Mouse (Mus musculus) MEL (cell line): ENCODE data around the gene Trmt112. TPM values are rescaled to one million over a fixed set of nuclear protein-coding genes. Genes with fewer than 3 reads are reported as not detected.

Source experiments
- DNase-seq: peaks from one replicate; pipeline ENCODE4 v3.0.0; 2011; ENCODE audit warnings: low read depth, low spot score
- H3K27ac ChIP-seq: 2 replicates; pipeline ENCODE4 v1.5.1; 2012; ENCODE audit warnings: low read depth, mild to moderate bottlenecking, control low read depth, low read length, moderate library complexity; ENCODE audit not compliant: control insufficient read depth
- H3K27me3 ChIP-seq, 2 experiments: fragments of 150-350 bp in 1 of 2; sonication (generic) in 1 of 2; 2 replicates each; pipeline ENCODE4 v1.6.1; 2012; ENCODE audit warnings: low read length in 2 of 2, mild to moderate bottlenecking in 2 of 2, improper control_type of control experiment in 1 of 2, moderate library complexity in 1 of 2; ENCODE audit not compliant: insufficient read depth in 2 of 2, control insufficient read depth in 1 of 2
- H3K36me3 ChIP-seq, 2 experiments: 2 replicates each; pipeline ENCODE4 v1.6.1; 2012 to 2014; ENCODE audit warnings: low read length in 2 of 2, improper control_type of control experiment in 1 of 2, inconsistent platforms in 1 of 2, mild to moderate bottlenecking in 1 of 2; ENCODE audit not compliant: insufficient read depth in 2 of 2, control insufficient read depth in 1 of 2
- H3K4me1 ChIP-seq, 2 experiments: fragments of 150-350 bp in 1 of 2; sonication (generic) in 1 of 2; 2 replicates each; pipeline ENCODE4 v1.6.1; 2012; ENCODE audit warnings: low read length in 2 of 2, improper control_type of control experiment in 1 of 2, mild to moderate bottlenecking in 1 of 2; ENCODE audit not compliant: insufficient read depth in 2 of 2, control insufficient read depth in 1 of 2
- H3K4me3 ChIP-seq, 2 experiments: fragments of 150-350 bp in 1 of 2; sonication (generic) in 1 of 2; 2 replicates each; pipeline ENCODE4 v1.5.1; 2012; ENCODE audit warnings: low read depth in 2 of 2, low read length in 2 of 2, mild to moderate bottlenecking in 2 of 2, moderate library complexity in 2 of 2, control low read depth in 1 of 2, improper control_type of control experiment in 1 of 2; ENCODE audit not compliant: control insufficient read depth in 1 of 2, insufficient read depth in 1 of 2
- H3K79me2 ChIP-seq: 2 replicates; pipeline ENCODE4 v1.6.1; 2012; ENCODE audit warnings: mild to moderate bottlenecking, low read length, moderate library complexity; ENCODE audit not compliant: control insufficient read depth, poor library complexity, insufficient read depth
- H3K9ac ChIP-seq: 2 replicates; pipeline ENCODE4 v1.6.1; 2012; ENCODE audit warnings: low read depth, mild to moderate bottlenecking, control low read depth, low read length, moderate library complexity; ENCODE audit not compliant: control insufficient read depth, poor library complexity, severe bottlenecking
- H3K9me3 ChIP-seq: fragments of 150-350 bp; sonication (generic); replicated peaks from 2 replicates; pipeline ENCODE4 v1.6.1; 2012; ENCODE audit warnings: mild to moderate bottlenecking, low read length, improper control_type of control experiment, moderate library complexity; ENCODE audit not compliant: insufficient read depth
- BHLHE40 ChIP-seq: IDR thresholded peaks from 2 replicates; pipeline ENCODE4 v1.6.1; 2012; ENCODE audit warnings: low read depth, mild to moderate bottlenecking, inconsistent platforms, low read length, improper control_type of control experiment, borderline replicate concordance
- CHD2 ChIP-seq: IDR thresholded peaks from 2 replicates; pipeline ENCODE4 v1.6.1; 2011; ENCODE audit warnings: low read length, improper control_type of control experiment
- ELF1 ChIP-seq: IDR thresholded peaks from 2 replicates; pipeline ENCODE4 v1.6.1; 2014; ENCODE audit warnings: low read depth, mild to moderate bottlenecking, inconsistent platforms, low read length, improper control_type of control experiment, moderate library complexity
- EP300 ChIP-seq, 2 experiments: IDR thresholded peaks; 2 replicates each; pipeline ENCODE4 v1.6.1; 2011; ENCODE audit warnings: improper control_type of control experiment in 2 of 2, low read length in 2 of 2, low read depth in 1 of 2, mild to moderate bottlenecking in 1 of 2
- ETS1 ChIP-seq: IDR thresholded peaks from 2 replicates; pipeline ENCODE4 v1.6.1; 2012; ENCODE audit warnings: low read depth, mild to moderate bottlenecking, inconsistent platforms, low read length, improper control_type of control experiment, moderate library complexity
- GABPA ChIP-seq: IDR thresholded peaks from 2 replicates; pipeline ENCODE4 v1.6.1; 2012; ENCODE audit warnings: low read depth, mild to moderate bottlenecking, inconsistent platforms, low read length, improper control_type of control experiment, moderate library complexity
- HCFC1 ChIP-seq: IDR thresholded peaks from 2 replicates; pipeline ENCODE4 v1.6.1; 2012; ENCODE audit warnings: low read depth, mild to moderate bottlenecking, inconsistent platforms, low read length, improper control_type of control experiment, moderate library complexity
- MAFK ChIP-seq: IDR thresholded peaks from 2 replicates; pipeline ENCODE4 v1.6.1; 2011; ENCODE audit warnings: low read depth, mild to moderate bottlenecking, low read length, improper control_type of control experiment, borderline replicate concordance
- MAX ChIP-seq: IDR thresholded peaks from 2 replicates; pipeline ENCODE4 v1.6.1; 2011; ENCODE audit warnings: low read length, improper control_type of control experiment
- MAZ ChIP-seq: IDR thresholded peaks from 2 replicates; pipeline ENCODE4 v1.6.1; 2012; ENCODE audit warnings: low read depth, mild to moderate bottlenecking, inconsistent platforms, low read length, improper control_type of control experiment
- MEF2A ChIP-seq: IDR thresholded peaks from 2 replicates; pipeline ENCODE4 v1.6.1; 2014; ENCODE audit warnings: low read depth, mild to moderate bottlenecking, inconsistent platforms, low read length, improper control_type of control experiment; ENCODE audit not compliant: poor library complexity, insufficient replicate concordance, severe bottlenecking; ENCODE audit errors: extremely low read depth
- MXI1 ChIP-seq: IDR thresholded peaks from 2 replicates; pipeline ENCODE4 v1.6.1; 2011; ENCODE audit warnings: mild to moderate bottlenecking, low read depth, low read length, improper control_type of control experiment
- MYB ChIP-seq: IDR thresholded peaks from 2 replicates; pipeline ENCODE4 v1.6.1; 2011; ENCODE audit warnings: mild to moderate bottlenecking, low read depth, low read length, improper control_type of control experiment
- POLR2AphosphoS2 ChIP-seq: IDR thresholded peaks from 2 replicates; pipeline ENCODE4 v1.6.1; 2011; ENCODE audit warnings: low read length, improper control_type of control experiment
- RAD21 ChIP-seq: IDR thresholded peaks from 2 replicates; pipeline ENCODE4 v1.6.1; 2011; ENCODE audit warnings: mild to moderate bottlenecking, low read depth, low read length, improper control_type of control experiment
- RCOR1 ChIP-seq: IDR thresholded peaks from 2 replicates; pipeline ENCODE4 v1.6.1; 2012; ENCODE audit warnings: low read depth, mild to moderate bottlenecking, inconsistent platforms, low read length, improper control_type of control experiment
- SMC3 ChIP-seq: IDR thresholded peaks from 2 replicates; pipeline ENCODE4 v1.6.1; 2011; ENCODE audit warnings: low read depth, low read length, improper control_type of control experiment
- TAL1 ChIP-seq: IDR thresholded peaks from 2 replicates; pipeline ENCODE4 v1.6.1; 2012; ENCODE audit warnings: mild to moderate bottlenecking, inconsistent platforms, low read length, moderate library complexity, mixed read lengths
- TBP ChIP-seq: IDR thresholded peaks from 2 replicates; pipeline ENCODE4 v1.8.0; 2011; ENCODE audit warnings: low read depth, low read length, improper control_type of control experiment
- TCF12 ChIP-seq: IDR thresholded peaks from 2 replicates; pipeline ENCODE4 v1.6.1; 2014; ENCODE audit warnings: low read depth, mild to moderate bottlenecking, inconsistent platforms, low read length, improper control_type of control experiment, moderate library complexity
- UBTF ChIP-seq: IDR thresholded peaks from 2 replicates; pipeline ENCODE4 v1.6.1; 2012; ENCODE audit warnings: low read depth, mild to moderate bottlenecking, inconsistent platforms, low read length, improper control_type of control experiment, moderate library complexity, borderline replicate concordance; ENCODE audit not compliant: insufficient read depth
- ZC3H11A ChIP-seq: IDR thresholded peaks from 2 replicates; pipeline ENCODE4 v1.6.1; 2012; ENCODE audit warnings: low read depth, mild to moderate bottlenecking, inconsistent platforms, low read length, improper control_type of control experiment
- ZKSCAN1 ChIP-seq: IDR thresholded peaks from 2 replicates; pipeline ENCODE4 v1.6.1; 2012; ENCODE audit warnings: low read depth, mild to moderate bottlenecking, inconsistent platforms, low read length, improper control_type of control experiment, moderate library complexity
- ZMIZ1 ChIP-seq: IDR thresholded peaks from 2 replicates; pipeline ENCODE4 v1.6.1; 2012; ENCODE audit warnings: low read depth, mild to moderate bottlenecking, inconsistent platforms, low read length, improper control_type of control experiment, moderate library complexity
- polyA plus RNA-seq, 2 experiments: library from polyadenylated mRNA; stranded (reverse) in 1 of 2; unstranded in 1 of 2; fragments of >175 nt in 1 of 2; fragments of >200 nt in 1 of 2; gene quantifications; 2 replicates each; pipeline versions ENCODE4 v1.2.1 to v1.2.4; 2012; ENCODE audit warnings: low replicate concordance in 2 of 2, low read depth in 1 of 2; ENCODE audit not compliant: insufficient read length in 2 of 2, insufficient read depth in 1 of 2, missing spikeins in 1 of 2
- total RNA-seq: library from RNA; depleted of rRNA; stranded (reverse); fragments of 300-350 nt; gene quantifications from 2 replicates; pipeline ENCODE4 v1.2.3, GENCODE M21; 2012

Gene Trmt112
- total and polyA plus RNA-seq, 3 experiments: 294 to 319 TPM; not detected in 1

DNA sequence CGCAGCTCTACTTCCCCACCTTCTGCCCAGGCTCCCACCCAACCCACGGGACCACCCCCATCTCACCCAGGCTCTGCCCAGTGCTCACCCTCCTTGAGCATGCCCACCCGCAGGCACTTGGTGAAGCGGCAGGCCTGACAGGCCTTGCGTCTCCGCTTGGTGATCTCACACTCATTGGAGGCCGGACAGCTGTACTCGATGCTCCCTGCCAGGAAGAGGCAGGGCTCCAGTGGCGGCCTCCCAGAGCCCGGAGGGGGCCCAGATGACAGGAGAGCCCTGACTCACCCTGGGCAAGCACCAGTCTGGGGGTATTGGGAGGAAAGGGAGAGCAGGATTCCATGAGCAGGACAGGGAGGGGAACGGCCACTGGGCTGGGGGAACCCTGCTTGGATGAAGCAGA is 4.5 kb downstream of the Trmt112 start:
- Histone ChIP-seq H3K36me3 (peaks cover 3 to 5% of the 10 kb centered on the region in 2 experiments; a peak in 2 of 4 replicates), H3K4me3 (no peak overlapping the region), H3K4me1 (no peaks in the 10 kb centered on the region; a peak in 1 of 4 replicates), H3K9ac (no peak overlapping the region), H3K27me3 (no peaks in the 10 kb centered on the region), H3K9me3 (no peaks in the 10 kb centered on the region), H3K79me2 (peaks cover 15% of the 10 kb centered on the region), H3K27ac (no peak overlapping the region)
- DNase-seq: no peak
- no peak for TF ChIP-seq ETS1
- TF ChIP-seq GABPA: no peak
- no peak for TF ChIP-seq MYB
- TF ChIP-seq RAD21: no peak
- no peak for TF ChIP-seq MEF2A
- TF ChIP-seq HCFC1: no peak
- TF ChIP-seq ZMIZ1: no peak
- TF ChIP-seq POLR2AphosphoS2: no peak
- TF ChIP-seq MAZ: no peak
- no peak for TF ChIP-seq BHLHE40
- TF ChIP-seq ZC3H11A: no peak
- TF ChIP-seq TBP: no peak
- TF ChIP-seq CHD2: no peak
- no peak for TF ChIP-seq MXI1
- no peak for TF ChIP-seq ELF1

- no peak overlapping the region for H3K27ac ChIP-seq
- H3K79me2 ChIP-seq: peaks cover 11% of the 10 kb centered on the region
- H3K4me3 ChIP-seq: no peak overlapping the region
- DNase-seq: no peak
- H3K9ac ChIP-seq: no peak overlapping the region
- no peaks in the 10 kb centered on the region; a peak in 1 of 4 replicates for H3K4me1 ChIP-seq
- H3K27me3 ChIP-seq: no peaks in the 10 kb centered on the region
- TF ChIP-seq RCOR1 (no peak), TCF12 (no peak), SMC3 (no peak), MAFK (no peak), POLR2AphosphoS2 (no peak), BHLHE40 (no peak), UBTF (no peak), ZKSCAN1 (no peak), TAL1 (no peak), ZMIZ1 (no peak), MEF2A (no peak), ELF1 (no peak), ZC3H11A (no peak), MAX (no peak), EP300 (IDR thresholded peaks at IDR 0.05; ENCODE audit: low read depth in 1 of 2, low read length in 2 of 2) (no peak)
- H3K36me3 ChIP-seq: peaks cover 3 to 5% of the 10 kb centered on the region in 2 experiments; a peak in 2 of 4 replicates
- no peaks in the 10 kb centered on the region for H3K9me3 ChIP-seq
Observed at GRCm38 (mm10) chr19:6914540-6914939, 5.0 kb downstream of the Trmt112 start.
